Mouse (Mus musculus) stomach, embryonic 15.5 days (tissue): Measurements from ENCODE around the gene Trp53. TPM values are rescaled to one million over a fixed set of nuclear protein-coding genes. Genes with fewer than 3 reads are reported as not detected.

Experiments used
- ATAC-seq: fragments of 200-750 bp; cut with Nextera tagmentation; 2 replicates; pipeline ENCODE4 v1.8.0; 2017; ENCODE audit warnings: low read depth, moderate number of reproducible peaks, moderate TSS enrichment; ENCODE audit not compliant: insufficient read depth, low FRiP score
- H3K27ac ChIP-seq: fragments of 300-500 bp; sonication (generic); 2 replicates; pipeline ENCODE4 v1.5.1; 2015; ENCODE audit warnings: mild to moderate bottlenecking, inconsistent platforms
- H3K27me3 ChIP-seq: fragments of 300-500 bp; sonication (generic); replicated peaks from 2 replicates; pipeline ENCODE4 v1.6.1; 2015; ENCODE audit warnings: inconsistent platforms
- H3K36me3 ChIP-seq: fragments of 300-500 bp; sonication (generic); 2 replicates; pipeline ENCODE4 v1.6.1; 2015; ENCODE audit warnings: inconsistent platforms
- H3K4me1 ChIP-seq: fragments of 300-500 bp; sonication (generic); 2 replicates; pipeline ENCODE4 v1.6.1; 2015; ENCODE audit warnings: inconsistent platforms
- H3K4me2 ChIP-seq: fragments of 300-500 bp; sonication (generic); 2 replicates; pipeline ENCODE4 v1.6.1; 2015; ENCODE audit warnings: mild to moderate bottlenecking, inconsistent platforms
- H3K4me3 ChIP-seq: fragments of 300-500 bp; sonication (generic); replicated peaks from 2 replicates; pipeline ENCODE4 v1.5.1; 2015; ENCODE audit warnings: inconsistent platforms
- H3K9ac ChIP-seq: fragments of 300-500 bp; sonication (generic); 2 replicates; pipeline ENCODE4 v1.6.1; 2015; ENCODE audit warnings: inconsistent platforms
- H3K9me3 ChIP-seq: fragments of 300-500 bp; sonication (generic); 2 replicates; pipeline ENCODE4 v1.6.1; 2016; ENCODE audit warnings: inconsistent platforms
- WGBS: fragments of 180-500 bp; shearing (Covaris S2); methylation state at CpG from one replicate; pipeline ENCODE4 v1.1.7; 2015; 5-methylcytosine and 5-hydroxymethylcytosine counted together
- polyA plus RNA-seq: library from polyadenylated mRNA; unstranded; fragments of >200 nt; fragmentation: Nextera tagmentation; extraction: Ambion mirVana; gene quantifications from 2 replicates; pipeline ENCODE4 v1.2.1, GENCODE M21; 2015

The Trp53 gene
- polyA plus RNA-seq, 1 experiment from 2014 or later: 122 TPM

GRCm38 (mm10) chr11:69552622-69553340 is 27.4 kb upstream of the Trp53 start:
- H3K4me3 ChIP-seq: no peak overlapping the region
- peaks cover 5% of the 10 kb centered on the region; the same call in 1 of the 2 replicates for H3K4me1 ChIP-seq
- H3K27ac ChIP-seq: no peak overlapping the region
- WGBS: 25% methylated on average over 14 of the region's 14 CpGs
- no peak for ATAC-seq
- H3K36me3 ChIP-seq: no peaks in the 10 kb centered on the region
- no peak overlapping the region for H3K4me2 ChIP-seq
- 0 out of 2 replicates have a peak, but pooled peaks cover 3% of the 10 kb centered on the region for H3K27me3 ChIP-seq
- no peak overlapping the region for H3K9ac ChIP-seq
- H3K9me3 ChIP-seq: no peaks in the 10 kb centered on the region

GRCm38 (mm10) chr11:69553341-69553721 is 26.8 kb upstream of the Trp53 start:
- no peak overlapping the region for H3K4me2 ChIP-seq
- H3K9ac ChIP-seq: no peak overlapping the region
- peaks cover 2% of the 10 kb centered on the region; the same call in 1 of the 2 replicates for H3K4me1 ChIP-seq
- no peaks in the 10 kb centered on the region for H3K36me3 ChIP-seq
- no peak overlapping the region for H3K27ac ChIP-seq
- H3K4me3 ChIP-seq: no peak overlapping the region
- no peak for ATAC-seq
- no peaks in the 10 kb centered on the region for H3K9me3 ChIP-seq
- H3K27me3 ChIP-seq: 0 out of 2 replicates have a peak, but pooled peaks cover 3% of the 10 kb centered on the region
- WGBS: 20% methylated on average over 2 of the region's 2 CpGs

- Histone ChIP-seq H3K9ac (no peak overlapping the region), H3K27ac (no peak overlapping the region), H3K4me1 (peaks cover 13% of the 10 kb centered on the region), H3K36me3 (no peaks in the 10 kb centered on the region), H3K27me3 (0 out of 2 replicates have a peak, but pooled peaks cover 3% of the 10 kb centered on the region), H3K4me3 (no peak overlapping the region), H3K4me2 (no peak overlapping the region), H3K9me3 (no peaks in the 10 kb centered on the region)
- ATAC-seq: no peak
- 77% methylated on average over 5 of the region's 5 CpGs for WGBS
Observed at GRCm38 (mm10) chr11:69554539-69555140, 25.5 kb upstream of the Trp53 start.

GRCm38 (mm10) chr11:69557381-69557958 is 22.7 kb upstream of the Trp53 start:
- H3K4me3 ChIP-seq: no peak overlapping the region
- H3K9me3 ChIP-seq: no peaks in the 10 kb centered on the region
- H3K27ac ChIP-seq: no peak overlapping the region
- H3K4me2 ChIP-seq: no peak overlapping the region
- 0 out of 2 replicates have a peak, but pooled peaks cover 3% of the 10 kb centered on the region for H3K27me3 ChIP-seq
- peaks cover 26% of the 10 kb centered on the region for H3K4me1 ChIP-seq
- peaks cover 7% of the 10 kb centered on the region; the same call in 1 of the 2 replicates for H3K36me3 ChIP-seq
- ATAC-seq: no peak
- no peak overlapping the region for H3K9ac ChIP-seq
- WGBS: 45% methylated on average over 14 of the region's 14 CpGs

GRCm38 (mm10) chr11:69558756-69559155 is 21.4 kb upstream of the Trp53 start:
- no peak for ATAC-seq
- H3K4me3 ChIP-seq: peak overlapping the region; percentile 59
- peaks cover 26% of the 10 kb centered on the region for H3K4me1 ChIP-seq
- H3K9ac ChIP-seq: no peak overlapping the region
- H3K27ac ChIP-seq: no peak overlapping the region
- H3K4me2 ChIP-seq: peak overlapping the region; percentile 94
- 21% methylated on average over 6 of the region's 6 CpGs for WGBS
- peaks cover 10% of the 10 kb centered on the region; the same call in 1 of the 2 replicates for H3K36me3 ChIP-seq
- no peaks in the 10 kb centered on the region for H3K27me3 ChIP-seq
- no peaks in the 10 kb centered on the region for H3K9me3 ChIP-seq

- Histone ChIP-seq H3K27me3 (no peaks in the 10 kb centered on the region), H3K36me3 (peaks cover 10% of the 10 kb centered on the region; the same call in 1 of the 2 replicates), H3K4me3 (peak overlapping the region; percentile 59), H3K4me2 (peak overlapping the region; percentile 94), H3K4me1 (peaks cover 26% of the 10 kb centered on the region), H3K27ac (no peak overlapping the region), H3K9me3 (no peaks in the 10 kb centered on the region), H3K9ac (no peak overlapping the region)
- no peak for ATAC-seq
- 14% methylated on average over 5 of the region's 5 CpGs for WGBS
Observed at GRCm38 (mm10) chr11:69559183-69559582, 21.0 kb upstream of the Trp53 start.

GRCm38 (mm10) chr11:69559851-69560765 is 20.1 kb upstream of the Trp53 start, which contains the start of gene Efnb3:
TSS of gene Efnb3 (minus strand) at chr11:69560205.
- Histone ChIP-seq H3K36me3 (peaks cover 10% of the 10 kb centered on the region; the same call in 1 of the 2 replicates), H3K9ac (peak within 1 kb of the TSS; percentile 66), H3K4me3 (peak within 1 kb of the TSS; percentile 59), H3K9me3 (no peaks in the 10 kb centered on the region), H3K4me1 (peaks cover 26% of the 10 kb centered on the region), H3K27ac (peak within 1 kb of the TSS; percentile 4; the same call in 1 of the 2 replicates), H3K27me3 (no peaks in the 10 kb centered on the region), H3K4me2 (peak within 1 kb of the TSS; percentile 94)
- 4% methylated on average over 55 of the region's 59 CpGs for WGBS
- ATAC-seq: no peak

- Histone ChIP-seq H3K4me2 (peak overlapping the region; percentile 94), H3K9me3 (no peaks in the 10 kb centered on the region), H3K27ac (no peak overlapping the region), H3K36me3 (peaks cover 14% of the 10 kb centered on the region; the same call in 1 of the 2 replicates), H3K4me3 (no peak overlapping the region), H3K4me1 (peaks cover 26% of the 10 kb centered on the region), H3K27me3 (no peaks in the 10 kb centered on the region), H3K9ac (no peak overlapping the region)
- WGBS: 37% methylated on average over 16 of the region's 16 CpGs
- no peak for ATAC-seq
Observed at GRCm38 (mm10) chr11:69560896-69561854, 19.0 kb upstream of the Trp53 start.

GRCm38 (mm10) chr11:69563373-69563772 is 16.8 kb upstream of the Trp53 start:
- ATAC-seq: no peak
- no peak overlapping the region for H3K4me2 ChIP-seq
- no peak overlapping the region for H3K4me3 ChIP-seq
- peaks cover 26% of the 10 kb centered on the region for H3K4me1 ChIP-seq
- H3K36me3 ChIP-seq: peaks cover 14% of the 10 kb centered on the region; the same call in 1 of the 2 replicates
- WGBS: 79% methylated on average over 13 of the region's 13 CpGs
- no peaks in the 10 kb centered on the region for H3K27me3 ChIP-seq
- no peak overlapping the region for H3K27ac ChIP-seq
- H3K9ac ChIP-seq: no peak overlapping the region
- no peaks in the 10 kb centered on the region for H3K9me3 ChIP-seq

- WGBS: 55% methylated on average over 3 of the region's 3 CpGs
- no peak for ATAC-seq
- H3K36me3 ChIP-seq: peaks cover 14% of the 10 kb centered on the region; the same call in 1 of the 2 replicates
- no peak overlapping the region for H3K9ac ChIP-seq
- H3K4me1 ChIP-seq: peaks cover 15% of the 10 kb centered on the region
- H3K4me2 ChIP-seq: no peak overlapping the region
- no peak overlapping the region for H3K4me3 ChIP-seq
- H3K27ac ChIP-seq: no peak overlapping the region
- H3K27me3 ChIP-seq: no peaks in the 10 kb centered on the region
- no peaks in the 10 kb centered on the region for H3K9me3 ChIP-seq
Observed at GRCm38 (mm10) chr11:69564391-69564790, 15.8 kb upstream of the Trp53 start.
